Mouse (Mus musculus) ovary, postnatal 14 days (tissue): ENCODE data around the gene Olfr544.
"Not testable (repeated sequence)": the region's sequence is repeated elsewhere in the genome, so short reads cannot be mapped to it uniquely, and the experiment has no call there.

ENCODE experiments used
- DNase-seq: peaks from one replicate; pipeline ENCODE4 v3.0.0; 2022; ENCODE audit warnings: low spot score

Gene Olfr544

GRCm38 (mm10) chr7:102488161-102488560 lies at the start of gene Olfr544:
Gene Olfr544 (minus strand): TSS chr7:102488313.
- no peak for DNase-seq

GRCm38 (mm10) chr7:102534449-102534848 lies 46.3 kb upstream of the Olfr544 start, which contains the start of gene Olfr547:
Gene Olfr547 (plus strand): TSS chr7:102534749.
- DNase-seq: no peak

GRCm38 (mm10) chr7:102529052-102529451 lies 40.9 kb upstream of the Olfr544 start:
- no peak for DNase-seq

- no peak for DNase-seq
These were observed 28.9 kb upstream of the Olfr544 start for GRCm38 (mm10) chr7:102517051-102517335.

- DNase-seq: peak; percentile 14
These were observed 28.3 kb upstream of the Olfr544 start for GRCm38 (mm10) chr7:102516261-102517050.

GRCm38 (mm10) chr7:102514144-102514543 lies 26.0 kb upstream of the Olfr544 start:
- DNase-seq: no peak

- peak; percentile 84 for DNase-seq
These were observed 24.8 kb upstream of the Olfr544 start for GRCm38 (mm10) chr7:102512814-102513435.

GRCm38 (mm10) chr7:102511927-102512326 lies 23.8 kb upstream of the Olfr544 start:
- DNase-seq: no peak

GRCm38 (mm10) chr7:102509726-102510125 lies 21.6 kb upstream of the Olfr544 start:
- no peak for DNase-seq

GRCm38 (mm10) chr7:102508666-102509065 lies 20.6 kb upstream of the Olfr544 start:
- no peak for DNase-seq

- DNase-seq: no peak
These were observed 20.0 kb upstream of the Olfr544 start for GRCm38 (mm10) chr7:102508066-102508465.

GRCm38 (mm10) chr7:102506848-102507247 lies 18.7 kb upstream of the Olfr544 start:
- peak; percentile 63 for DNase-seq

- DNase-seq: no peak
These were observed 13.9 kb upstream of the Olfr544 start for GRCm38 (mm10) chr7:102501986-102502385.

- no peak for DNase-seq
These were observed 11.4 kb upstream of the Olfr544 start, which contains the start of gene Olfr545 for GRCm38 (mm10) chr7:102499473-102499872. Gene Olfr545 (minus strand): TSS chr7:102499573.

GRCm38 (mm10) chr7:102494416-102494815 lies 6.3 kb upstream of the Olfr544 start:
- DNase-seq: not testable (repeated sequence)

- no peak for DNase-seq
These were observed 2.0 kb downstream of the Olfr544 start for GRCm38 (mm10) chr7:102486105-102486504.

GRCm38 (mm10) chr7:102484766-102485165 lies 3.3 kb downstream of the Olfr544 start:
- DNase-seq: not testable (repeated sequence)

- no peak for DNase-seq
These were observed 4.4 kb downstream of the Olfr544 start for GRCm38 (mm10) chr7:102483665-102484064.

- no peak for DNase-seq
These were observed 6.5 kb downstream of the Olfr544 start, which contains the start of gene Olfr543 for GRCm38 (mm10) chr7:102481579-102481978. Gene Olfr543 (minus strand): TSS chr7:102481679.

GRCm38 (mm10) chr7:102480821-102481220 lies 7.3 kb downstream of the Olfr544 start:
- DNase-seq: no peak

- DNase-seq: peak; percentile 27
These were observed 8.6 kb downstream of the Olfr544 start for GRCm38 (mm10) chr7:102479368-102480078.

GRCm38 (mm10) chr7:102478926-102479325 lies 9.2 kb downstream of the Olfr544 start:
- DNase-seq: no peak

GRCm38 (mm10) chr7:102478425-102478824 lies 9.7 kb downstream of the Olfr544 start:
- no peak for DNase-seq
